Mouse (Mus musculus) myocyte (in vitro differentiated cells): Measurements from ENCODE around the gene 5730455P16Rik.

ENCODE experiments used
- CEBPB ChIP-seq: IDR thresholded peaks from 2 replicates; pipeline ENCODE4 v1.6.1; 2011; ENCODE audit warnings: mild to moderate bottlenecking, moderate library complexity; ENCODE audit not compliant: poor library complexity, insufficient read depth, severe bottlenecking
- MAX ChIP-seq: IDR thresholded peaks from one replicate; pipeline ENCODE4 v1.6.1; 2011; ENCODE audit warnings: low read depth, mild to moderate bottlenecking, control low read depth
- MYOG ChIP-seq, 3 experiments: IDR thresholded peaks; one replicate each; pipeline ENCODE4 v1.6.1; 2011; ENCODE audit warnings: control low read depth in 2 of 3, low read depth in 2 of 3, mild to moderate bottlenecking in 2 of 3; ENCODE audit not compliant: insufficient read length in 2 of 3, control insufficient read depth in 1 of 3, insufficient read depth in 1 of 3
- POLR2A ChIP-seq: IDR thresholded peaks from one replicate; pipeline ENCODE4 v1.6.1; 2011; ENCODE audit warnings: low read depth, mild to moderate bottlenecking, control low read depth, moderate library complexity; ENCODE audit not compliant: insufficient read length
- POLR2AphosphoS2 ChIP-seq: IDR thresholded peaks from one replicate; pipeline ENCODE4 v1.6.1; 2011; ENCODE audit warnings: low read depth, control low read depth; ENCODE audit not compliant: insufficient read length
- SRF ChIP-seq: IDR thresholded peaks from one replicate; pipeline ENCODE4 v1.6.1; 2011; ENCODE audit warnings: low read depth; ENCODE audit not compliant: control insufficient read depth, insufficient read length
- TCF12 ChIP-seq: IDR thresholded peaks from one replicate; pipeline ENCODE4 v1.6.1; 2011; ENCODE audit warnings: mild to moderate bottlenecking, control low read depth; ENCODE audit not compliant: poor library complexity, insufficient read depth, severe bottlenecking
- USF1 ChIP-seq: IDR thresholded peaks from one replicate; pipeline ENCODE4 v1.6.1; 2011; ENCODE audit warnings: low read depth, mild to moderate bottlenecking, control low read depth, moderate library complexity

GRCm38 (mm10) chr11:80384461-80384860 lies 6.6 kb upstream of the 5730455P16Rik start:
- no peak for TF ChIP-seq POLR2A
- TF ChIP-seq MAX, result no peak
- TF ChIP-seq POLR2AphosphoS2, result no peak
- TF ChIP-seq TCF12, result no peak
- TF ChIP-seq USF1, result no peak
- TF ChIP-seq SRF, result no peak
- no peak for TF ChIP-seq CEBPB
- TF ChIP-seq MYOG (IDR thresholded peaks at IDR 0.05; ENCODE audit: control insufficient read depth in 1 of 3, insufficient read depth in 1 of 3, insufficient read length in 2 of 3, low read depth in 2 of 3), result no peak
